Mouse (Mus musculus): Measurements from ENCODE around the gene Slitrk6. TPM values are rescaled to one million over a fixed set of nuclear protein-coding genes. Genes with fewer than 3 reads are reported as not detected.

Slitrk6 gene
- polyA plus RNA-seq, 1 experiment from 2014 or later, result 0.24 TPM

- ATAC-seq (ENCODE audit: low read depth), result no peak
- H3K9ac ChIP-seq (ENCODE audit: low read depth, low read length), result no peak overlapping the region
These were observed 30.8 kb downstream of the Slitrk6 start for GRCm38 (mm10) chr14:110724026-110724576.

More at GRCm38 (mm10) chr14:110724026-110724576, 30.8 kb downstream of the Slitrk6 start:
- Histone ChIP-seq H3K27ac (ENCODE audit: low read length) (no peak overlapping the region), H3K4me2 (ENCODE audit: low read depth, low read length) (no peak overlapping the region), H3K27me3 (ENCODE audit: control insufficient read depth, insufficient read depth, low read depth, low read length) (no peaks in the 10 kb centered on the region), H3K4me1 (ENCODE audit: control insufficient read depth, low read depth, low read length) (no peaks in the 10 kb centered on the region), H3K36me3 (ENCODE audit: control insufficient read depth, insufficient read depth) (no peaks in the 10 kb centered on the region), H3K9me3 (replicated peaks; ENCODE audit: control insufficient read depth, low read length) (no peaks in the 10 kb centered on the region), H3K4me3 (ENCODE audit: low read depth, low read length) (no peak overlapping the region)
- WGBS (ENCODE audit: insufficient replicate concordance), result 44% methylated on average over 2 of the region's 2 CpGs

All from liver, embryonic 16.5 days (tissue).